Mouse (Mus musculus) liver, embryonic 11.5 days (tissue): ENCODE data around the gene Pde4dip. TPM values are rescaled to one million over a fixed set of nuclear protein-coding genes. Genes with fewer than 3 reads are reported as not detected.

Experiments
- ATAC-seq: fragments of 200-750 bp; cut with Nextera tagmentation; replicated peaks from 2 replicates; pipeline ENCODE4 v1.8.0; 2017; ENCODE audit warnings: moderate number of reproducible peaks, mild to moderate bottlenecking, moderate TSS enrichment, moderate library complexity; ENCODE audit not compliant: low FRiP score
- DNase-seq: peaks from one replicate; pipeline ENCODE4 v3.0.0-alpha.2; 2017; ENCODE audit warnings: low spot score
- H3K27ac ChIP-seq: fragments of 300-500 bp; sonication (generic); 2 replicates; pipeline ENCODE4 v1.5.1; 2014; ENCODE audit warnings: mild to moderate bottlenecking, low read depth, low read length, control low read depth
- H3K27me3 ChIP-seq: fragments of 300-500 bp; sonication (generic); replicated peaks from 2 replicates; pipeline ENCODE4 v1.6.1; 2014; ENCODE audit warnings: low read length, mixed read lengths; ENCODE audit not compliant: control insufficient read depth, insufficient read depth
- H3K36me3 ChIP-seq: fragments of 300-500 bp; sonication (generic); 2 replicates; pipeline ENCODE4 v1.6.1; 2014; ENCODE audit warnings: mild to moderate bottlenecking, low read length, moderate library complexity, mixed read lengths; ENCODE audit not compliant: control insufficient read depth, insufficient read depth
- H3K4me1 ChIP-seq: fragments of 300-500 bp; sonication (generic); replicated peaks from 2 replicates; pipeline ENCODE4 v1.6.1; 2014; ENCODE audit warnings: low read length, mixed read lengths; ENCODE audit not compliant: control insufficient read depth, insufficient read depth
- H3K4me2 ChIP-seq: fragments of 300-500 bp; sonication (generic); 2 replicates; pipeline ENCODE4 v1.6.1; 2014; ENCODE audit warnings: mild to moderate bottlenecking, control low read depth, moderate library complexity
- H3K4me3 ChIP-seq: fragments of 300-500 bp; sonication (generic); 2 replicates; pipeline ENCODE4 v1.5.1; 2014; ENCODE audit warnings: low read depth, low read length, control low read depth
- H3K9ac ChIP-seq: fragments of 300-500 bp; sonication (generic); 2 replicates; pipeline ENCODE4 v1.6.1; 2014; ENCODE audit warnings: low read depth, low read length, control low read depth
- H3K9me3 ChIP-seq: fragments of 300-500 bp; sonication (generic); 2 replicates; pipeline ENCODE4 v1.6.1; 2016; ENCODE audit warnings: low read length, inconsistent platforms, mixed read lengths; ENCODE audit not compliant: control insufficient read depth
- WGBS: fragments of 180-500 bp; shearing (Covaris S2); extraction: QIAGEN DNeasy Blood & Tissue Kit; methylation state at CpG from one replicate; pipeline ENCODE4 v1.1.7; 2014; 5-methylcytosine and 5-hydroxymethylcytosine counted together
- polyA plus RNA-seq: library from polyadenylated mRNA; unstranded; fragments of >200 nt; fragmentation: Nextera tagmentation; extraction: Ambion mirVana; gene quantifications from 2 replicates; pipeline ENCODE4 v1.2.1, GENCODE M21; 2014

Pde4dip gene
- polyA plus RNA-seq, 1 experiment from 2014 or later: 16.9 TPM

- ATAC-seq (no peak), DNase-seq (no peak)
- Histone ChIP-seq H3K4me3 (no peak overlapping the region), H3K36me3 (no peaks in the 10 kb centered on the region), H3K27me3 (peaks cover 9% of the 10 kb centered on the region), H3K9me3 (no peaks in the 10 kb centered on the region), H3K4me2 (peak overlapping the region; percentile 26; the same call in 1 of the 2 replicates), H3K4me1 (peaks cover 8% of the 10 kb centered on the region; the same call in 1 of the 2 replicates), H3K9ac (no peak overlapping the region), H3K27ac (no peak overlapping the region)
- 16% methylated on average over 16 of the region's 16 CpGs for WGBS
Observed at GRCm38 (mm10) chr3:97683560-97684195, 204.8 kb downstream of the Pde4dip start.

- DNase-seq (no peak), ATAC-seq (no peak)
- H3K9me3 ChIP-seq: no peaks in the 10 kb centered on the region
- H3K4me1 ChIP-seq: peaks cover 8% of the 10 kb centered on the region; the same call in 1 of the 2 replicates
- WGBS: 24% methylated on average over 5 of the region's 5 CpGs
- H3K27ac ChIP-seq: no peak overlapping the region
- peaks cover 9% of the 10 kb centered on the region for H3K27me3 ChIP-seq
- no peak overlapping the region for H3K9ac ChIP-seq
- peak overlapping the region; percentile 53 for H3K4me3 ChIP-seq
- H3K4me2 ChIP-seq: peak overlapping the region; percentile 79
- no peaks in the 10 kb centered on the region for H3K36me3 ChIP-seq
Observed at GRCm38 (mm10) chr3:97682576-97682975, 205.9 kb downstream of the Pde4dip start.

DNA sequence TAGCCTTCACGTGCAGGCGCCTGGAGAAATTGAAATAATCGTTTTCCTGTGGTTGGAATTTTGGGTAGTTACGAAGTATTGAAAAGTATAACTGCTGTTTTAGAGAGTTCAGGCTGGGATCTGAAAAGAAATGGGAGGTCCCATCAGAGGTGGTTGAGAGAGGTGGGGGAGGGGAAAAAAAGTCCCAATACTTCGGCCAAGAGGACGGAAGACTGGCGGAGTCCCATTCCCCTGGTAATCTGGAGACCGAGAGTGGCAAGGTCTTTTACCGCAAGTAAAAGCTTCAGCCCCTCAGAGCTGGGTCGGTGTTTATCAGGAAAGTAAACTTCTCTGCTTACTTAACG, 206.4 kb downstream of the Pde4dip start:
- Histone ChIP-seq H3K36me3 (no peaks in the 10 kb centered on the region), H3K27ac (no peak overlapping the region), H3K9me3 (no peaks in the 10 kb centered on the region), H3K4me3 (peak overlapping the region; percentile 53), H3K4me2 (peak overlapping the region; percentile 79), H3K4me1 (peaks cover 8% of the 10 kb centered on the region; the same call in 1 of the 2 replicates), H3K27me3 (peaks cover 9% of the 10 kb centered on the region), H3K9ac (peak overlapping the region; percentile 44; the same call in 1 of the 2 replicates)
- ATAC-seq (no peak), DNase-seq (no peak)
- WGBS: 3% methylated on average over 11 of the region's 11 CpGs

DNA sequence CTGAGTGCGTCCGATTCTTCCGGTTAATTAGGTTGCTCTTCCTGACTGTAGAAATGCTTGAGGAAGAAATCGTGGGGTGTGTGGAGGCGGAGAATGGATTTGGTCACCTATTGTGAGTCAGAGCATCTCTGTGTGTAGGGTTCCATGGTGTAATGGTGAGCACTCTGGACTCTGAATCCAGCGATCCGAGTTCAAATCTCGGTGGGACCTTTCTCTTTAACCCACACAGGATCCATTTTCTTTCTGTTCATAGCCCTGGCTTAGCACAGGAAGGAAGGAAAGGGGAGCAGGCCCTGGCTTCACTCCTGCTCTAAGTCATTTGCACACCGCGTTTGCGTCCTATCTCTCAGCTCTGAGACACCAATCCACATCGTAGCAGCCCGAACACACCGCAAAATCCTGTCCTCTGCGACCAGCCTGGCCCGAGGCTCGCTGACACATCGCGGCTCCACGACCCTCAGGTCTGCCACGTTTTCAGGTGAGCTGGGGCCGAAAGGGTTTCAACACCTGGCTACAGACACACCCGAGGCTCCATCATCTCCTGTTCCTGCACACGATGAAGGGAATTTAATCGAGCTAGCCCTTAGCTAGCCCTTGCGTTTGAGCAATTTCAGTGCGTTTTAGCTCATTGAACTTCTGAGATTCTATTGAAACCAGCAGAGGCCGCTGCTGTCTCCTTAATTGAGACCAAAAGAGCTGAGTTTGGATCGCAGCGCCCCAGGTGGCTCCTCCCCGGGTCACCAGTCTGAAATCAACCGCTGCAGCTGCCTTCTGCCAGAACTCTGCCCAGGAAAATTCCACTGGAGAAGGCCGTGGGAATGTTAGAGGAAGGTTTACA, 207.0 kb downstream of the Pde4dip start:
- peak overlapping the region; percentile 79 for H3K4me2 ChIP-seq
- peak overlapping the region; percentile 53 for H3K4me3 ChIP-seq
- DNase-seq (peak; percentile 68), ATAC-seq (peak; percentile 66)
- no peaks in the 10 kb centered on the region for H3K9me3 ChIP-seq
- 2% methylated on average over 33 of the region's 33 CpGs for WGBS
- no peak overlapping the region for H3K27ac ChIP-seq
- no peaks in the 10 kb centered on the region for H3K36me3 ChIP-seq
- peaks cover 9% of the 10 kb centered on the region for H3K27me3 ChIP-seq
- peak overlapping the region; percentile 44 for H3K9ac ChIP-seq
- peaks cover 8% of the 10 kb centered on the region; the same call in 1 of the 2 replicates for H3K4me1 ChIP-seq

- WGBS: 2% methylated on average over 28 of the region's 28 CpGs
- ATAC-seq: peak; percentile 81
- Histone ChIP-seq H3K36me3 (no peaks in the 10 kb centered on the region), H3K9ac (peak overlapping the region; percentile 44), H3K9me3 (no peaks in the 10 kb centered on the region), H3K27ac (no peak overlapping the region), H3K4me3 (peak overlapping the region; percentile 53), H3K27me3 (peaks cover 9% of the 10 kb centered on the region), H3K4me2 (peak overlapping the region; percentile 79), H3K4me1 (peaks cover 8% of the 10 kb centered on the region; the same call in 1 of the 2 replicates)
- peak; percentile 78 for DNase-seq
Observed at GRCm38 (mm10) chr3:97680631-97681320, 207.7 kb downstream of the Pde4dip start.

DNA sequence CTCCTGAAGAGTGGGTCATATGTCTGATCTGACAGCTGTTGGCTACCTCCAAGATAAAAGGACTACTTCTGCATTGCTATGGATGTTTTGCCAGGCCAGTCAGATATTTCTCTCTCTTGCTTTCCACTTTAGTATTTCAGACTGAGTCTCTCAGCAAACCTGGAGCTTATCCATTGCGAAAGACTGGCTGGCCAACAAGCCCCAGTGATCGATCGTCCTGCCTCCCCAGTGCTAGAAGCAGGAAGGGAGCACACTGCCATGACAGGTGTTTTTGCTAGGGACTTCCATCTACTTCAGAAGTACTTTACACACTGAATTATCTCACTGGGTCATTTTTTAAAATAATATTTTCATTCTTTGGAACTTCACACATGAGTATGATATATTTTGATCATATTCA, 210.1 kb downstream of the Pde4dip start:
- no peak overlapping the region for H3K4me3 ChIP-seq
- no peak for ATAC-seq
- H3K9me3 ChIP-seq: no peaks in the 10 kb centered on the region
- no peaks in the 10 kb centered on the region for H3K36me3 ChIP-seq
- peaks cover 6% of the 10 kb centered on the region; the same call in 1 of the 2 replicates for H3K27me3 ChIP-seq
- 81% methylated on average over 3 of the region's 3 CpGs for WGBS
- peaks cover 6% of the 10 kb centered on the region; the same call in 1 of the 2 replicates for H3K4me1 ChIP-seq
- DNase-seq: no peak
- no peak overlapping the region for H3K4me2 ChIP-seq
- H3K27ac ChIP-seq: no peak overlapping the region
- no peak overlapping the region for H3K9ac ChIP-seq

DNA sequence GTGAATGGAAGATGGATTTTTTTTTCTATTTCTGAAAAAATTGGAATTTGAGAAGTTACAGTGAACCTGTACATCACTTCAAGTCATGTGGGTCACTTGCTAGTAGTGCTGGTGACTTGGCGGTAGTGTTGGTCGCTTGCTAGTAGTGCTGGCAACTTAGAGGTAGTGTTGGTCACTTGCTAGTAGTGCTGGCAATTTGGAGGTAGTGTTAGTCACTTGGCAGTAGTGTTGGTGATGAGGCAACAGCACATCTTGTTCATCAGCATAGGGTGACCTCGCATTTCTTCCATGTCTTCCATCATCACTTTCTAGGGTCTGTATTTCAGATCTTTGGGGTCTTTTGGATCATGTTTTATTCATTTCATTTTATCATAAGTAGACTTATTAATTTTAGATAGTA, 212.4 kb downstream of the Pde4dip start:
- no peak overlapping the region for H3K9ac ChIP-seq
- H3K9me3 ChIP-seq: no peaks in the 10 kb centered on the region
- WGBS: 87% methylated on average over 3 of the region's 3 CpGs
- DNase-seq (no peak), ATAC-seq (no peak)
- no peaks in the 10 kb centered on the region for H3K4me1 ChIP-seq
- H3K27ac ChIP-seq: no peak overlapping the region
- H3K36me3 ChIP-seq: no peaks in the 10 kb centered on the region
- no peaks in the 10 kb centered on the region for H3K27me3 ChIP-seq
- no peak overlapping the region for H3K4me2 ChIP-seq
- no peak overlapping the region for H3K4me3 ChIP-seq

GRCm38 (mm10) chr3:97674644-97675110, 213.8 kb downstream of the Pde4dip start, which contains the start of gene Gm17651:
TSS of gene Gm17651 (minus strand) at chr3:97674694.
- H3K4me3 ChIP-seq: no peak within 1 kb of the TSS
- WGBS: 75% methylated on average over 7 of the region's 7 CpGs

More at GRCm38 (mm10) chr3:97674644-97675110, 213.8 kb downstream of the Pde4dip start, which contains the start of gene Gm17651:
- H3K4me1 ChIP-seq: no peaks in the 10 kb centered on the region
- H3K4me2 ChIP-seq: no peak within 1 kb of the TSS
- H3K9me3 ChIP-seq: no peaks in the 10 kb centered on the region
- H3K36me3 ChIP-seq: 0 out of 2 replicates have a peak, but pooled peaks cover 2% of the 10 kb centered on the region
- DNase-seq (no peak), ATAC-seq (no peak)
- H3K9ac ChIP-seq: no peak within 1 kb of the TSS
- no peak within 1 kb of the TSS for H3K27ac ChIP-seq
- H3K27me3 ChIP-seq: no peaks in the 10 kb centered on the region
